Mouse (Mus musculus): ENCODE results near the gene Egfem1.
A peak's percentile ranks its signal among the peaks of the same experiment; 100 is the strongest.

Egfem1 gene

GRCm38 (mm10) chr3:29081952-29082295, at the start of gene Egfem1:
Gene Egfem1, plus strand, starts transcription at chr3:29082023.
- DNase-seq (ENCODE audit: low spot score): no peak

- DNase-seq (ENCODE audit: low spot score): no peak
These were observed 48.7 kb upstream of the Egfem1 start for GRCm38 (mm10) chr3:29033107-29033506.

DNA sequence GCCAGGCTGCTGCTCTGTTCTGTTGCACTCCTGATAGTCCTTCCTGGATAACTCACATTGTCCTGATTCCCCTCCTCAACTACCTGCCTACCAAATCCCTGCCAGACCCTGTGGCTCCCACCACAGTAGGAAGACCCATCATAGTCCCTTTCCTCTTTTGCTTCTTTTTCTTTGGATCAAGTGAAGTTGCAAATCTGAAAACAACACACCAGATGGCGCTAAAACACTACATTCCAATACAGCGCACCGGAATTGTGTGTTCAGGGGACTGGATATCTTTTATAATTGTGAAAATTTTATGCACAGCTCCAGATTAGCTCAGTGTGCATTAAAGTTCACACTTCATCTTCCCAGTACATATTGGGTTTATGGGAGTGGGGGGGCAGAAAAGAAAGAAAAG, 45.7 kb upstream of the Egfem1 start:
- peak; percentile 25 for DNase-seq (ENCODE audit: low spot score)

DNA sequence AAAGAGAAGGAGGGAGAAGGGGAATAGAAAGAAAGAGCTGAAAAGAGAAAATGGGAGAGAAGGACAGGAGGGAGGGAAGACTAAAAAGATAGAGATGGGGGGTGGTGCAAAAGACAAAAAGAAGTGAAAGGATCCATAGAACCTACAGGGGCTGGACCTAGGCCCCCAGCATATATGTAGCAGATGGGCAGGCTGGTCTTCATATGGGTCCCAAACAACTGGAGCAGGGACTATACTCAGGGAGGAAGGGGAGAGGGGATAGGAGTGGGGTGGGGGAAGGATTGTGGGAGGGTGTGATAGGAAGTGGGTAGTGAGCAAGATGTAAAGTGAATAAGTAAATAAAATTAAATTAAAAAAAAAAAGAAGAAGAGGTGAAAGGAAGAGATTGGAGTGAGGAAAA, 45.2 kb upstream of the Egfem1 start:
- DNase-seq (ENCODE audit: low spot score): no peak

- no peak for DNase-seq (ENCODE audit: low spot score)
These were observed 41.8 kb upstream of the Egfem1 start for GRCm38 (mm10) chr3:29040064-29040463.

DNA sequence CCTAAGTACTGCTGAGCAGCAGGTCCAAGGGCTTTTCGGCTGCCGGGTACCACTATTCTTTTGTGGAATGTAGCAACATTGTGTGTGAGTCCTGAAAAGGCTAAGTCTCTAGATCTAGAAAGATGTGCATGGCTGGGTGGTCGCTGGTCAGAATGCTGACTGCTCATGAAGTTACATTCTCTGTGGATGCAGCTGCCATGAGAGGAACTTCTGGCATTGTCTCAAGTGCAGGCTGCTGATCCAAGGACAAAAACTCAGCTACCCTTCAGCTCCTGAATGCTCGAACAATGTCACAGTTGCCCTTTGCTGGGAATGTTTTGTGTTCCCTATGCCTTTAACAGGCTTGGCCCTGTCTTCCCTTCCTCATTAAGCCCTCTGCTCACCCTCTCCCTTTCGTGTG, 35.5 kb upstream of the Egfem1 start:
- DNase-seq (ENCODE audit: low spot score): no peak

DNA sequence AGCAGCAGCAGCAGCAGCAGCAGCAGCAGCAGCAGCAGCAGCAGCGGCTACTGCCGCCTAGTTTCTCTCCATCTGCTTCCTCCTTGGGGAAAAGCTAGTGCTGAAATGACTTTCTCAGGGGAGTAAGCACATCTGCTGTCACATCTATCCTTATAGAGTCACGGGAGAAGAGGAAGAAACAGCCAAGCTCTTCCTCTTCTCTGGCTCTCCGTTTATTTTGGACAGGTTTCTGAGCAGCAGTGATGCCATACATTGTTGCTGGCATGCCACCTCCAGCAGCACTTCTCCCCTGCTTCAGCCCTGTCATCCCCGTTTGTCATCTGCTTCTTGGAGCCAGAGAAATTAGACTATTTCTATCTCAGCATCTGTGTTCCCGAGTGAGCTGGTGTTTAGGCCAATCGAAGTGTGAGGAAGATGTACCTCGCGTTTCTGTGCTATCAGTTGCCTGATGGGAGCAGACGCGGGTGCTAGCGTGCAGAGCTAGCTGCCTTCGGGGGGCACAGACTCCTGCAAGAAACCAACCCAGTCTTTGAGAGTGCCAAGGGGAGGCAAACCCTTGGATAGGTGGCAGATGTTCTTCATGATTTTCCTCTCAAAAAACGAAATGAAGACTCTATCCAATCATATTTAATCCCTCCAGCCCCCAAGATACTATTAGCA, 34.4 kb upstream of the Egfem1 start:
- DNase-seq (ENCODE audit: low spot score): no peak

- DNase-seq (ENCODE audit: low spot score): no peak
These were observed 18.7 kb upstream of the Egfem1 start for GRCm38 (mm10) chr3:29063156-29063555.

- DNase-seq (ENCODE audit: low spot score): no peak
These were observed 13.3 kb upstream of the Egfem1 start for GRCm38 (mm10) chr3:29068428-29069098.

DNA sequence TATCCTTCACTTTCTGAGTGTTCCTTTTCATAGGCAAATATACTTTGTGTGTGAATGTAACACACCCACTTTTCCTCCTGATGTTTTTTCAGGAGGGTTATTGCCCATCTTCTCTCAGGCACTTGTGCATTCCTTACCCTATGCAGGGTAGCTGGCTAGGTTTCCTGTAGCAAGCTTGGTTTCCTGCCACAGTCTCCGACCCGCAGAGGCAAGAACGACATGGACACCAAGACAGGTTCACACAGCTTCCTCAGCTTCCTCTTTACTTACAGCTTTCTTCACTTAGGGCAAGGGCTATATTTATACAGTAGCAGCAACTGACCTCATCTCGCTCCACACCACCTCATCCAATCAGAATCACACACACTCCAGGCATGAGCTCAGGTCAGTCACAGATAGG, 10.5 kb upstream of the Egfem1 start:
- DNase-seq (ENCODE audit: low spot score): no peak

DNA sequence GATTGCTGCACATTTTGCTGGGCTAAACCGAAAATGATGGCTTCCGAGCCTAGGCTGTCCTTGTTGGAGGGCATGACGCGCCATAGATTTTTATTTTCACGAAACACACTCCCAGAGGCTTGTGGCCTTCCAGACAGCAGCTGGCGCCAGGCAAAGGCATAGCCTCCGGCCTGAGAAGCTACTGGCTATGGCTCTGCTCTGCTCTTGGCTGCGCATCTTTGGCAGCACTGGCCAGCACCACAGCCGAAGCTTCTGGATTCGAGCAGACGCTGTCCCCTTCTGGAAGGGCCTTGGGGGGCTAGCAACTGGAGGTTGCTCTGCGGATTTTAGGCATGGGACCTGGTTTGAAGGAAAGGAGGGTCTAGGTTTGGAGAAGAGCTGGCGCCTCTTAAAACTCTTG, 306 bp upstream of the Egfem1 start:
- DNase-seq (ENCODE audit: low spot score): no peak

DNA sequence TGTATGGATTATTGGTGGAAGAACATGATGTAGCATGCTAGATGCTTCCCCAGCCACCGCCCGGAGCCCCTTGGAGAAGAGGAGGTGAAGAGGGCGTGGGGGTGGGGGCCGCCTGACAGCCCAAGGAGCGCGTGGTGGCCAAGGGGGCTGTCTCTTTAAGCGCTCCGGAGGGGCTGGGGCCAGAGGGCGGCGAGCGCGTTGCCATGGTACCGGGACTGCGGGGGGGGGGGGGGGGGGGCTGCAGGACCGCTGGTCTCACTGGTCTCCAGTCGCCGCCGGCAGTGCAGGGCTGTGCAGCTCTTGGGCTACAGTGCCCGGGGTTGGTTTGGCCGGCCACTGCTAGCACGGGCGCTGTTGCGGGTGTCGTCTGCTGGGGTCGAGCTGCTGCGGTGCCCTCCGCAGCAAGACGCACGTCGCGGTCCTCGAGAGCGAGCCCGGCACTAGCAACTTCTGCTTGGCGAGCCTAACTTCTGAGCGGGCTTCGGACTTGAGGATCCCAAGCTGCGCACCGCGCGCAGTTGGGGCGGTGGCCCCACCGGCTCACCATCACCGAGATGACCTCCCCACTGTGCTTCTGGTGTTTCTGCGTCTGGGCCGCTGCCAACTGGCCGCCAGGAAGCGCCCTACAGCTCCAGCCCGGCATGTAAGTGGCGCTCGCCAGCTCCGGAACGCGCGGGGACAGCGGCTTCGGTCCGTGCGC, 623 bp downstream of the Egfem1 start:
- DNase-seq (ENCODE audit: low spot score): peak; percentile 1

DNA sequence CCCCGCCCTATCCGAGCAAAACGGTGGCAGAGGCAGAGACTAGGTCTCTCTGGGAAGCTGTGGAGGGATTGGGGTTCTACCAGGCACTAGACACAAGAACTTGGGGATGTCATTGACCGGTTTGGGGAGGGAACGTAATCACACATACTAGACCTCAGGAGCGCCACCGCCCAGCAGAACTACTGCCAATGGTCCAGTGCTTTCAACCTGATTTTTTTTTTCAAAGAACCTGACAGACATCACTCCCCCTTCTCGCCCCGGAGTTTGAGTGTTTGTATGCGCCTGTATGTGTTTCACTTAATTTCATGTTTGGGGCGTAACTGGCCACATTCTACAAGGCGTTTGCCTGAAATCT, 1.1 kb downstream of the Egfem1 start:
- DNase-seq (ENCODE audit: low spot score): no peak

DNA sequence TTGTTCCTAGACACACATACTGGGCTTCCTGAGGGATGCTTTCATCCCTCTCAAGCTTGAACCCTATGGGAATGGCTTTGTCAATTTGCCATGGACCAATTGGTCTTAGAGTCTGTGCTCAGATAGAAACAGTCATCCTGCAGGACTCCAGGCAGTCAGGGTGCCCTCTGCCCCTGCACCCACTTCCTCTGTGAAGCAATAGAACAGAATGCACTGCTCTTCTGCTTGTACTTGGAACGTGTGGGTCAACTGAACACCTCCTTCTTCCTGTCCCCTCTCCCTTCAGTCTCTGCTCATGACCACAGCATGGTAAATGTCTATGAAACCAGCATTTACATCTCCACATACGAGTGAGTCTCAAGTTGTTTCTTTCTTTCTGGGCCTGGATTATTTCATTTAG, 16.6 kb downstream of the Egfem1 start:
- DNase-seq (ENCODE audit: low spot score): no peak

GRCm38 (mm10) chr3:29106016-29106723, 24.3 kb downstream of the Egfem1 start:
- no peak for DNase-seq (ENCODE audit: low spot score)

DNA sequence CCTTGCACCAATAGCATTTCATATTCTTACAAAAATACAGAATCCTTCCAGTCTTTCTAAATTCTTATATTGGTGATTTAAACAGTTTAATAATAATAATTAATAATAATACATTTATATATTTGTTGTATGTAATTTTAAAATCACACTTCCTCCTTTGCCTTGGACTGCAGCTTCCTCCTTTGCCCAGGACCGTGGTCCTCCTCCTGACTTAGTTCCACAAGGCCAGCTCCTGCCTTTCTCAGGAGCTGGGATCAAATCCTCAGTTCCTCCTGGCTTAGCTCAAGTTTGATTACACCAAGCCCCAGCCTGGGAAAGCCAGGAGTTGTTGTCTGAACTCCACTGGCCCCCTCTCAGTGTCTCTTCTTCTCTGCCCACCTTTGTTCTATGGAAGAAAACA, 25.3 kb downstream of the Egfem1 start:
- no peak for DNase-seq (ENCODE audit: low spot score)

DNA sequence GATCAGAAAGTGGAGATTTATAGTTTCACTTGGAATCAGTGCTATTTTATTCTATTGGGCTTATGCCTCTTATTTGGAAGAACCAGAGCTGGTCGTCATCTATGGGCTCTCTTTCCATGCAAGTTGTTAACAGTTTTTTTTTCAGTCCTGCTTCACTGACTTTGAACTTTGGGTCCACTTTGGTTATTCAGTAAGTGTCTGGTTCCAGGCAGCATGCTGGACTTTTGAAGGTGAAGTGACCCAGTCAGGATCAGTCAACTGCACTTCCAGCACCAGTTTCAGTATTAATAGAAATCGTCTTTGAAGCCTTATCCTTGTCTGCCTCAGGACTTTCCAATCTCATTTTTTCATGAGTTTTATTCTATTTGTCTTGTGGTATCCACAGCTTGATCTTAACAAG, 28.5 kb downstream of the Egfem1 start:
- no peak for DNase-seq (ENCODE audit: low spot score)

GRCm38 (mm10) chr3:29114517-29114916, 32.7 kb downstream of the Egfem1 start:
- no peak for DNase-seq (ENCODE audit: low spot score)

DNA sequence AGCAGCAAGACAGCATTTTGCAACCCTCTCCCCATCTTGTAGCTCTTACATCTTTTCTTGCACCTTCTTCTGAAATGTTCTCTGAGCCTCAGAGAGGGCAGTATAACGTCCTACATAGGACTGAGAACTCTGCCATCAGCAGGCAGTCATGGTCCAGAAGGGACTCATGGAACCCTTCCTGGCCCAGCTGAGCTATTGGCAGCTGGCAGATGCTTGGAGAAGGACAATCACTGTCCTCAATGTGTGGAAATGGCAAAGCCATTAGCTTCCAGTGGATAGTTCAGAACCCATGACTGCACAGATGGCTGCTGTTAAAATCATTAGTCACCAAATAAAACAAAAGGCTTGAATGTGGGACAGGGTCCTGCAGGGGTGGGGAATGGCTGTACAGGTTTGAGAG, 35.6 kb downstream of the Egfem1 start:
- no peak for DNase-seq (ENCODE audit: low spot score)

- DNase-seq (ENCODE audit: low spot score): no peak
These were observed 40.7 kb downstream of the Egfem1 start for GRCm38 (mm10) chr3:29122556-29122955.

DNA sequence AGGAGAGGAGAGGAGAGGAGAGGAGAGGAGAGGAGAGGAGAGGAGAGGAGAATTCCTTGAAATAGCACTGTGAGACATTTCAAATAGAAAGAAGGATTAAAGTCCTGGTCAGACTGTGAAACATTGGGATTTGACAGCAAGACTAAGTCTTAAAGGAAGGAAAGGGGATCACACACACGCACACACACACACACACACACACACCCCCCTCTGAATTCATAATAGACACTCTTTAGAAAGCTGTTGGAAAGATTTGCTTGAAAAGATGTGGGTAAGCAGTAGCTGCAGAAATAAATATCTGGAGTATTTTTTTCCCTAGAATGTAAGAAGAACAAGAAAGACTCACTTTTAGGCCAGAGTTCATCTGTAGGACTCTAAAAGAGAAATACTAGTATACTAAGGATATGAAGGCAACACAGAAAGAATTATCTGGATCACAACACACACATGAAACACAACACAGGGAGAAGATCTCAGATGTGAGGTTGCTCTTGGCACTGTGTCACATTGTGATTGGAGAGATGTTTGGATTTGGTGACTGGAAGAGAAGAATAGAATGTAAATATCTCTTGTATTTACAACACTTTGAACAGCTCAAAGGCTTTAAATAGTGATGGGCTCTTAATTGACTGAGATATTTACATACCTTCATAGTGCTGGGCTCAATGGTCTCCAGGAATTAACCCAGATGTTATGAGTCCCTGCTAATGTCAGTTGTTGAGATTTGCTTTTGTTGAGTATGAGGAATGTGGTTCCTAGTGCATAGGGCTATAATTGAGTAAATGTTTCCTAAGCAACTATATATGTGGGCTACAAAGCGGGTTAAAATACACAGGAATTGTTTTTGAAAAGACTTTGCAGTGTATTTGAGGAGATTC, 50.5 kb downstream of the Egfem1 start:
- no peak for DNase-seq (ENCODE audit: low spot score)

GRCm38 (mm10) chr3:29134509-29134908, 52.7 kb downstream of the Egfem1 start:
- no peak for DNase-seq (ENCODE audit: low spot score)

All from ovary, postnatal 14 days (tissue).